In the genomic region with DNA sequence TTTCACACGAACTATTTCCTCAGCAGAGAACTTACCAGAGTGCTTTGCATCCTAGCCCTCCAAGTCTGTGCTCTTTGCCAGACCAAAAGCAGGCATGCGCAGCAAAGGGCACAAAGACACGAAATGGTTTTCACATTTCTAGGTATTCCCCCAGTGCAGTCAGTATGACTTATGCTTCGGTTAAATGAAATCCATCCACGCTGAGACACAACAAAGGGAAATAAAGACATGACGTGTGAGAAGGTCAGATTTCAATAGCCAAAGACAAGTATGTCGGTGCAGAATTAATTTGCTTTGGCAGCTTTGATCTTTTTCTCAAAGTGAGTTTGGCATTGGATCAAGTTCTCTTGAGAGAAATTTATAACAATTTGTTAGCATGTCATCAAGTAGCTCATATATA, we compare ENCODE assay signal across 21 mouse cellular contexts.
DNase-seq lines count a peak whose midpoint lies in the region; ATAC-seq and TF ChIP-seq lines count a peak whose summit lies in the region.
"Had no signal": no experiment of that assay in that cellular context is flagged by ENCODE, and none has a peak within 500 bp of the region (broad histone marks: within the 10 kb centered on the region; RNA-seq: fewer than 3 reads in every experiment).

No protein-coding gene starts in this region.

- no peaks in the 10 kb centered on the region for H3K36me3 ChIP-seq in midbrain, embryonic 14.5 days (ENCODE audit: control insufficient read depth, insufficient read depth, low read length)
- no peaks in the 10 kb centered on the region for H3K36me3 ChIP-seq in midbrain, embryonic 15.5 days (replicated peaks)
- H3K36me3 ChIP-seq in liver, postnatal 0 days (replicated peaks; ENCODE audit: insufficient read depth, low read length), result no peaks in the 10 kb centered on the region
- no peaks in the 10 kb centered on the region for H3K36me3 ChIP-seq in lung, postnatal 0 days (ENCODE audit: insufficient read depth, low read length)
- H3K36me3 ChIP-seq: forebrain, embryonic 12.5 days; G1E; heart, embryonic 12.5 days; liver, embryonic 12.5 days had no signal

- H3K9me3 ChIP-seq in midbrain, embryonic 14.5 days (ENCODE audit: control insufficient read depth, low read length), result no peaks in the 10 kb centered on the region
- H3K9me3 ChIP-seq in midbrain, embryonic 15.5 days, result no peaks in the 10 kb centered on the region
- H3K9me3 ChIP-seq in liver, postnatal 0 days (ENCODE audit: low read length), result no peaks in the 10 kb centered on the region
- no peaks in the 10 kb centered on the region for H3K9me3 ChIP-seq in lung, postnatal 0 days (ENCODE audit: low read length)
- H3K9me3 ChIP-seq: forebrain, embryonic 12.5 days; G1E; heart, embryonic 12.5 days; liver, embryonic 12.5 days had no signal

- peaks cover 6% of the 10 kb centered on the region; the same call in 1 of the 2 replicates for H3K4me1 ChIP-seq in midbrain, embryonic 14.5 days (ENCODE audit: control insufficient read depth, insufficient read depth, low read length)
- 0 out of 2 replicates have a peak, but pooled peaks cover 3% of the 10 kb centered on the region for H3K4me1 ChIP-seq in midbrain, embryonic 15.5 days
- no peaks in the 10 kb centered on the region for H3K4me1 ChIP-seq in liver, postnatal 0 days (ENCODE audit: insufficient read depth)
- no peaks in the 10 kb centered on the region; the same call in 1 of the 2 replicates for H3K4me1 ChIP-seq in lung, postnatal 0 days (ENCODE audit: insufficient read depth, low read depth, low read length)
- H3K4me1 ChIP-seq: forebrain, embryonic 12.5 days; heart, embryonic 12.5 days; liver, embryonic 12.5 days had no signal

- TF ChIP-seq CTCF in liver, postnatal 0 days (IDR thresholded peaks at IDR 0.05; ENCODE audit: low read depth), result no peak
- no peak for TF ChIP-seq CTCF in lung, postnatal 0 days (IDR thresholded peaks at IDR 0.05)

- no peak overlapping the region for H3K27ac ChIP-seq in midbrain, embryonic 14.5 days (replicated peaks; ENCODE audit: low read depth, low read length)
- H3K27ac ChIP-seq in midbrain, embryonic 15.5 days, result no peak overlapping the region
- no peak overlapping the region for H3K27ac ChIP-seq in liver, postnatal 0 days (ENCODE audit: low read depth)
- no peak overlapping the region for H3K27ac ChIP-seq in lung, postnatal 0 days (ENCODE audit: low read length)
- H3K27ac ChIP-seq: forebrain, embryonic 12.5 days; liver, embryonic 12.5 days had no signal

- no peak for ATAC-seq in midbrain, embryonic 14.5 days (ENCODE audit: low FRiP score, low TSS enrichment)
- ATAC-seq in midbrain, embryonic 15.5 days (replicated peaks), result no peak
- ATAC-seq in liver, postnatal 0 days, result no peak
- ATAC-seq in lung, postnatal 0 days, result no peak
- ATAC-seq: CD4-positive, CD25-positive, alpha-beta regulatory T cell, adult 4 months; liver, embryonic 12.5 days; midbrain, embryonic 16.5 days had no signal

- H3K9ac ChIP-seq in midbrain, embryonic 14.5 days (replicated peaks; ENCODE audit: low read length), result no peak overlapping the region
- no peak overlapping the region for H3K9ac ChIP-seq in midbrain, embryonic 15.5 days
- H3K9ac ChIP-seq in liver, postnatal 0 days (replicated peaks), result no peak overlapping the region
- H3K9ac ChIP-seq in lung, postnatal 0 days (replicated peaks; ENCODE audit: low read depth), result no peak overlapping the region
- H3K9ac ChIP-seq: forebrain, embryonic 12.5 days; heart, embryonic 12.5 days; liver, embryonic 12.5 days had no signal

- H3K27me3 ChIP-seq in midbrain, embryonic 14.5 days (ENCODE audit: control insufficient read depth, insufficient read depth, low read length), result no peaks in the 10 kb centered on the region
- no peaks in the 10 kb centered on the region for H3K27me3 ChIP-seq in midbrain, embryonic 15.5 days (replicated peaks)
- H3K27me3 ChIP-seq in liver, postnatal 0 days (ENCODE audit: insufficient read depth, low read length), result no peaks in the 10 kb centered on the region
- H3K27me3 ChIP-seq in lung, postnatal 0 days (replicated peaks; ENCODE audit: insufficient read depth, low read length), result no peaks in the 10 kb centered on the region
- H3K27me3 ChIP-seq: forebrain, embryonic 12.5 days; heart, embryonic 12.5 days; liver, embryonic 12.5 days had no signal

- no peak overlapping the region for H3K4me3 ChIP-seq in midbrain, embryonic 14.5 days (replicated peaks; ENCODE audit: low read depth, low read length)
- no peak overlapping the region for H3K4me3 ChIP-seq in midbrain, embryonic 15.5 days
- no peak overlapping the region for H3K4me3 ChIP-seq in liver, postnatal 0 days (ENCODE audit: low read depth, low read length)
- no peak overlapping the region for H3K4me3 ChIP-seq in lung, postnatal 0 days (ENCODE audit: low read depth, low read length)
- H3K4me3 ChIP-seq: forebrain, embryonic 12.5 days; heart, embryonic 12.5 days; liver, embryonic 12.5 days had no signal

- DNase-seq in midbrain, embryonic 14.5 days, result peak; percentile 58
- peak; percentile 23 for DNase-seq in embryo, embryonic 11.5 days (ENCODE audit: low read depth, low spot score)
- peak; percentile 54 for DNase-seq in hindlimb bud, embryonic 11.5 days (ENCODE audit: extremely low spot score, low read depth, low spot score)
- DNase-seq in MN1 (ENCODE audit: low spot score), result no peak
- no peak for DNase-seq in liver, postnatal 0 days
- DNase-seq in lung, postnatal 0 days (ENCODE audit: low spot score), result no peak
- DNase-seq: adrenal gland, adult 8-10 months; cerebellum, adult 11 months; cerebellum, postnatal 14 days; kidney, adult 8-10 months; kidney, postnatal 4 days; lung, postnatal 36 days; right cerebral cortex, postnatal 25 days; thymus, postnatal 25 days had no signal

- WGBS in midbrain, embryonic 14.5 days, result 16% methylated on average over 7 of the region's 7 CpGs
- 27% methylated on average over 7 of the region's 7 CpGs for WGBS in midbrain, embryonic 15.5 days
- WGBS in liver, postnatal 0 days (ENCODE audit: insufficient replicate concordance), result 82% methylated on average over 7 of the region's 7 CpGs
- WGBS in lung, postnatal 0 days, result 45% methylated on average over 7 of the region's 7 CpGs

- no peak for TF ChIP-seq EP300 in liver, postnatal 0 days (IDR thresholded peaks at IDR 0.05; ENCODE audit: low read depth)
- no peak for TF ChIP-seq EP300 in lung, postnatal 0 days (IDR thresholded peaks at IDR 0.05)

- H3K4me2 ChIP-seq in midbrain, embryonic 14.5 days (ENCODE audit: low read length), result no peak overlapping the region
- H3K4me2 ChIP-seq in midbrain, embryonic 15.5 days, result no peak overlapping the region
- no peak overlapping the region for H3K4me2 ChIP-seq in liver, postnatal 0 days (ENCODE audit: low read depth, low read length)
- H3K4me2 ChIP-seq in lung, postnatal 0 days (replicated peaks; ENCODE audit: low read depth, low read length), result no peak overlapping the region
- H3K4me2 ChIP-seq: forebrain, embryonic 12.5 days; heart, embryonic 12.5 days; liver, embryonic 12.5 days had no signal

Comparison
In these comparisons a context has a peak if more than half of its experiments do, and no peak if none do; other contexts are left out.
1. DNase-seq: peak in midbrain, embryonic 14.5 days (single experiment), embryo, embryonic 11.5 days (single experiment) and hindlimb bud, embryonic 11.5 days (single experiment); none in MN1 (single experiment), liver, postnatal 0 days (single experiment) and lung, postnatal 0 days (single experiment).